Mouse (Mus musculus) heart, postnatal 25 days (tissue): Measurements from ENCODE around the gene Slc22a23. TPM values are rescaled to one million over a fixed set of nuclear protein-coding genes. Genes with fewer than 3 reads are reported as not detected.

Source experiments
- total RNA-seq, 2 experiments: library from RNA; stranded (reverse); gene quantifications; 2 replicates each; pipeline ENCODE4 v1.2.3; 2021

Gene Slc22a23
- total RNA-seq, 2 experiments from 2014 or later = 8.6 to 10.7 TPM

Other genes with a start within 250 kb of the Slc22a23 start
- 1 to 10 TPM; 4.1 to 5.6 TPM for gene Tubb2b, start 214.7 kb downstream of the Slc22a23 start, total RNA-seq
- 10 to 100 TPM; 22.9 to 29.7 TPM for gene Psmg4, start 182.2 kb downstream of the Slc22a23 start, total RNA-seq